Mouse (Mus musculus): ENCODE measurements around the gene Aen.

Gene Aen

DNA sequence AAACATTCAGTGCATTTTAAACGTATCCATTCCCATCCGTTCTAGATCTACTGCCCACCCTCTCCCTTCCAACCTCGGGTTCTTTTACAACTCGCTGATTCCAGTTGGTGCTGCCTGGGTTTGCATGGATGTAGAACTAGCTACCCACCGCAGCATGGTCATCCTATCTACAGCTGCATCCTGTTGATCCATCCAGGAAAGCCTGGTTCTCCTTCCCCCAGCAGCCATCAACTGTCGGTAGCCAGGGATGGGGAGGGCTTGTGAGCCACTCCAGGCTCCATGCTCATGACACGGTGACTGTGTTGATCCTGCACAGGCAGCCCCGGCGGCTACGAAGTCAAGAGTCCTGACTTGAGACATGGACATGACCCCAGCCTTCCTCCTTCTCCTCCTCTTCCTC is 1.7 kb upstream of the Aen start:
- no peak for DNase-seq (ENCODE audit: low spot score)

DNA sequence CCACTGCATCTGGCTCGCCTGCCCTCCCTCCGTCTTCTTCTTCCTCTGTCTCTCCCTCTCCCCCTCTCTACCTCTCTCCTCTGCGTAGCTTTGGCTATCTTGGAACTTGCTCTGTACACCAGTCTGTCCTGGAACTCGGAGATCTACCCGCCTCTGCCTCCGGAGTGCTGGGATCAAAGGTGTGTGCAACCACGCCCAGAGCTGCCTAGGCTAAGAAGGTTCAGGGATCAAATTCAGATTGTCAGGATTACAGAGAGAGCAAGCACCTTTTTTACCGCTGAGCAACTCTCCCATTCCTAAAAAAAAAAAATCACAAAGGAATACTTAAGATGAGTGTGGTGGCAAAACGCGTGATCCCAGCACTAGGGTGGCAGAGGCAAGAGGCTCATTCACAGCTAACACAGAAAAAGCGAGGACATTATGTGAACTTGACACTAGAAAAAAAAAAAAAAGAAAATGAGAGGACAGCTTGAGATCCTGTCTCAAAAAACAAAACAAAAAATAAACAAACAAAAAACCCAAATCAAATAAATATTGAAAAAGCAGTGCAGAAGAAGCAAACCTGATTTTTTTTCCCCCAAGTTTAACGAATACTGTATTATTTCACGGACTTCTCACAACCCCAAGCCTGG is 517 bp upstream of the Aen start:
- peak; percentile 75 for DNase-seq (ENCODE audit: low spot score)

DNA sequence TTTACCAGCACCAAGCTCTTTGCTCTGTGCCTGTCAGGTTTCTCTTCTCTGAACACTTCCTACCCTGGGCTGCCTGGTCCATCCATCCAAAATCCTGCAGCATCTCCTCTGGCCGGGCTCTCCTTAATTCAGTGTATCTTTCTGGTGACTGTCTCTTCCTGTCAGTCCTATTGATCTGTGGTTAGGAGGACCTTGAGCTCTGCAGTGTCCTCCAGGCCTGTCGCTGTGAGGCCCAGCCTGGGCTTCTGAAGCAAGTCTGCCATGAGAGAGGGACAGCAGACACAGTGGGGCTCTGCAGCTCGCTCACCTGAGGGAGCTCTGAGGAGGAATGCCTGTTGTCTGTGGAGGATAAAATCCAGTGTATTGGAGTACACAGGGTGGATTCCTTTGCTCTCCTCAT is 1.9 kb downstream of the Aen start:
- no peak for DNase-seq (ENCODE audit: low spot score)

GRCm38 (mm10) chr7:78903174-78903870 is 7.7 kb downstream of the Aen start:
- DNase-seq (ENCODE audit: low spot score), result no peak

- DNase-seq (ENCODE audit: low spot score), result no peak
These were observed 8.5 kb downstream of the Aen start for GRCm38 (mm10) chr7:78904175-78904574.

DNA sequence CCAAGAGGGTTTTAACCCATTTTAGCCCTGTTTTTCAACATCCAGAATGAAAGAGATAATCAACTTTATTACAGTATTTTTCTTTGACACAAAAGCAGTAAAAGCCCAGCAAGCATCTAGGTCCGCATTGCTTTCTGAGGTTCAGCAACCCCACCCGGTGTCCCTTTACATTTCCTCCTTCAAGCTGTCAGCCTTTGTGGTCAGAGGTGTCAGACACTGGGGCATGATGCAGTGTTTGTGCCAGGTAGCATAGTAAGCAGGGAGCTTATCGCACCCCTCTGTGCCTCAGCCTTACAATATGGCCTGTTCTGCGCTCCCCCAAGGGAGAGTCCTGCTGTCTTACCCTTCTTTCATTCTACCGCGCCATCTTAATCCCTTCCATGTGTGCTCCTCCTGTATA is 13.4 kb downstream of the Aen start:
- DNase-seq (ENCODE audit: low spot score), result no peak

- no peak for DNase-seq (ENCODE audit: low spot score)
These were observed 14.9 kb downstream of the Aen start for GRCm38 (mm10) chr7:78910336-78911098.

DNA sequence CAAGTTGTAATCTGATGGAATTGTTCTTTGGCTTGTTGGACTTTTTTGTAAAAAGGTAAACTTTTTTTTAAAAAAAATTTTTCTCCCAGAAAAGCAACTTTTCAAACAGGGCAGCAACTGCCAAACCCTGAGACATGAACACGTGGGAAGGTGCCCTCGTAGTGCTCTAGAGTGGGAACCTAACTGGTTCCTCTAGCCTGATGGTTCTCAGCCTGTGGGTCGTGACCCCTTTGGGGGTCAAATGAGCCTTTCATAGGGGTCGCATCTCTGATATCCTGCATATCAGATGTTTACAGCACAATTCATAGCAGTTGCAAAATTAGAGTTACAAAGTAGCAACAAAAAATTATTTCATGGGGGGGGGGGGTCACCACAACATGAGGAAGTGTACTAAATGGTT is 15.6 kb downstream of the Aen start:
- no peak for DNase-seq (ENCODE audit: low spot score)

DNA sequence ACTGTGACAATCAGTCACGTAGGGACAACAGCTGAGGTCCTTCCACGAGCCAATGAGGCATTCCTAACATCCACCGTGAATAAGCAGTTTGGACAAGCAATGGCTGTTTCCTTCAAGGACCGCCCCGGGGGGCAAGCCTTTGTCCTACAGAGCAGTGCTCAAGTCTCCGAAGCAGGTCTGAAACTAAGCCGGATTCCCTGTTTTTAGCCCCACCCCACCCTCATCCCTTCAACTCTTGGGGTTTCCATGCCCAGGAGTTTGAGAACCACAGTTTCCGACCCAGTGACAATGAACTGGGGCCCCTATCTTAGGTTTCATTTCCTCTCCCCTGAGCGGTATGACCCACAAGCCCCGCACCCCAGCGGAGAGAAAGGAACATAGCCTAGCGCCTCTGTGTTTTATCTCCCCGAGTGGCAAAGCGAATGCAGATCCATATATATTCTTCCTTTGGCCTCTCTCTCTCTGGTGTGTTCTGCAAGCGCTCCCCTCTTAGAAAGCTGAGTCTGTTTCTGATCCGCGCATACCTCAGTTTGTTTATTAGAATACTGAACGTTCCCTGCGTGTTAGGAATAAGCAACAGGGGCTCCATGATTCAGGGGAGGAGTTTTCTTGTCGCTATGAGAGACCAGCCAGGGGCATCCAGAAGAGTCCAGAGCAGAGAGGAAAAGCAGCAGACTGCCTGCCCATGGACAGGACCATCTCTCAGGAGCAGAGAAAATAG is 16.8 kb downstream of the Aen start:
- no peak for DNase-seq (ENCODE audit: low spot score)

GRCm38 (mm10) chr7:78912974-78913474 is 17.4 kb downstream of the Aen start, which contains the start of gene Isg20:
Gene Isg20 (plus strand): TSS chr7:78913424.
- no peak for DNase-seq (ENCODE audit: low spot score)

- peak; percentile 86 for DNase-seq (ENCODE audit: low spot score)
These were observed 18.2 kb downstream of the Aen start for GRCm38 (mm10) chr7:78913649-78914544.

DNA sequence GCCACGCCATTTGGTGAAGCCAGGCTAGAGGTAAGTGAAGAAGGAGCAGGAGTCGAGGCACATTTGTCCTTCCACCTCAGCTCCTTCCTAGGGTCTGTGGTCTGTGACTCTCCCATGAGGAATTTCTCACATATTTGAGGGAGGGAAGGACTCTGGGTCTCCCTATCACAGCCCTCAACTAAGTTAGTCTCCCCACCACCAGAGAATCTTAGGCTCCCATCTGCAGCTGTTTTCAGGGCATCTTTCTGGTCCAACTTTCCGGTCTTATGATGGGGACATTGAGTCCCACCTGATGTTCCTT is 18.8 kb downstream of the Aen start:
- DNase-seq (ENCODE audit: low spot score), result no peak

DNA sequence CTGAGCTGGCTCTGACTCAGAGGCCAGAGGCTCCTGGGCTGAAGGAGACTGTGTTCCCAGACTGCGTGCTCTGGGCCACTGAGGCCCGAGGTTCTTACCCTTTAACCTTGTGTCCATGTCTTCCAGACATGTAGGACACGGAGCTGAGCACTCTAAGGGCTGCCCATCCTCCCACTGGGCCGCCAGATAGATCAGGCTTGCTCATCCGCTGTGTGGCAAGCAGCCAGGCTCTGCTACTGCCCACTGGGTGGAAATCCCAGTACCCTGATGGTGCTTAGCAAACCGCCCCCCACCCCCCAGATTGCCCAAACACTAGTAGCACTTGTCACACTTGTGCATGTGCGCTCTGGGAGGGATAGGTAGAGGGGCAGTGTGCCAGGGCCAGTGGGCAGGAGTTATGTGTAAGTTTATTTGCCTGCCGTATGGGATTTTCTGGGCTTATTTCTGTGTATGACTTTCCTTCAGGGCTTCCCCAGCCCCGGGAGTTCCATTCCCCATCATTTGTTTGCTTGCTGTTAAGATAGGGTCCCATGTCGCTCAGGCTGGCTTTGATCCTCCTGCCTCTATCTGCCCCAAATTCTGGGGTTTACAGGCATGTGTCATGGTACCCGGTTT is 19.3 kb downstream of the Aen start:
- DNase-seq (ENCODE audit: low spot score), result no peak

GRCm38 (mm10) chr7:78918686-78919085 is 23.0 kb downstream of the Aen start:
- DNase-seq (ENCODE audit: low spot score), result no peak

DNA sequence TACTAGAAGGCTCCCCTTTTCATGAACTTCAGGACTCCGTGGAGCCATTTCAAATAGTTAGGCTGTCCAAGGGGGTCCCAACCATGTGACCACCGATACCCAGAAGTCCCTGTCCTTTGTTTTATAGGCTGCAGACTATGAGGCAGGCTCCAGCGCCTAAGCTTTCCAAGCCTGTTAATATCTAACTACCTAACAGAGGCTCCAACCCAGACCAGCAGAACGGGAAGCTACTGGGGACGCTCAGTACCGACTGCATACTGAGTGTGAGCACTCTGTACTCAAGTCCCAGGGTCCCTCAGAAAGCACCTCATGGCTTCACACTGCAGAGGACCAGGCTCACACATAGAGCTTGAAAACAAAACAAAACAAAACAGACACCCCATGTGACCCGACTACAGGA is 26.9 kb downstream of the Aen start:
- peak; percentile 24 for DNase-seq (ENCODE audit: low spot score)

DNA sequence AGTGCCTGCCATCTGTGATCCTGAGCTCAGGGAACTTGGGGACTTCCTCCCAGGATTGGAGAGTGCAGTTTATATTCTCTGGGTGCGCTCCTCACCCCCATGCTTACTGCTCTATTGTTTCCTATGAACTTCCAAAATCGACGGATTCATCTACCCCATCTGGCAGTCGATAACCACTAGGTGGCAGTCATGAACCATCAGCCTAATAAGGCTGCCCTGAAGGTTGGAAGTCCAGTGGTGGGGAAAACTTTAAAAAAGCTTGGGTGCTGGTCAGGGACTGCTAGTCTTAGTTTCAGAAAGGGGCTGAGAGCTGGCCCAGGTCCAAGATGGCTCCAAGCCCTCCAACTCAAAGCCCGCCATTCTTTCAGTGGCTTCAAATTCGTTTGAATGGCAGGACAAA is 28.6 kb downstream of the Aen start:
- DNase-seq (ENCODE audit: low spot score), result no peak

DNA sequence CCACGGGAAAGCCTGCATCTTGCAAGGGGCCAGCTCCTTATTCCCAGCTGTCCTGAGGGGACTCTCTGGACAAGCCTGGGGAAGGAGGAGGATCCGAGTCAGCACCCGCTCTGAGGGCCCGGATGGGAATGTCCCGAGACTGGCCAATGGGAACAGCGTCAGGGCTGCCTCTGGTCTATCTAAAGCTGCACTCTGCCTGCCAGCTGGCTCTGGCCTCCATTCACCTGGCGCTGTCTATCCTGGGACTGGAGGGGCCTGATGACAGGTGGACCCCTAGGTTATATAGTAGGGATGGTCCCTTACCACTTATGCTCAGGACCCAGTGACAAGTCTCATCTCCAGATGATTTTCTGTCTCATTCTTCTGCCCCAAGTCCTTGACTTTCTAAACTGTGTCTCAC is 29.1 kb downstream of the Aen start:
- DNase-seq (ENCODE audit: low spot score), result no peak

DNA sequence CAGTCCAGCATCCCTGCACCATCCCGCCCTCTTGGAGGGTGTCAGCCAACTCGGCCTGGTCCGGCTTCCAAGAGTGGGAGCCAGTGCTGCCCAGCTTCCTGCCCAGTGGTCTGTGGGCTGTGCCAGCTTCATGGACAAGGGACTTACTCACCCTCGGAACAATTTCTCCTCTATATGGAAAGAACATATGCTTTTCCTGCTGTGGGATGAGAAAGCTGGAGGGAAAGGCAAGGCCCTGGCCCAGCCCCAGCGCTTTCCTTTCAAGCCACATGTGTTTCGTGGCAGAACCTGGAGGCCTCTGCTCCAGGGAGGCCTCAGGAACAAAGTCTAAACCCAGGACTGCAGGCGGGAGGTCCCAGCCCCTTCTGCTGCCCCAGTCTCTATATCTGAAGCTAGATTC is 30.0 kb downstream of the Aen start:
- DNase-seq (ENCODE audit: low spot score), result no peak

DNA sequence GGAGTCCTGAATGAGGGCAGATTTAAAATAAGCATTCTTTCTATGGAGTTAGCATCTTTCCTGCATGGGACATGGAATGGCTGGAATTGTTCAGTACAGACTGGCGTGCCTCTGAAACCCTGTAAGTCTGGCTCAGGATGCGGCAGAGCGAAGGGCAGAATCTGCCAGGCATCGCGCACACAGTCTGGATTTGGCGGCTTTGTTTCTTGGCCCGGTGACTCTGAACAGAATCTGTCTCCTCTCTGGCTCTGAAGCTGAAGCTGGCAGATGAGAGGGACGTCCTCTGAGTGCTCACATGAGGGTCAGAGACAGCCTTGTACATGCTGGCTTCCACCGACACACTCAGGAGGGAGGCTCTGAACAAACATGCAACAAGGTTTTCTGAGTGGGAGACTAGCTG is 30.5 kb downstream of the Aen start:
- no peak for DNase-seq (ENCODE audit: low spot score)

DNA sequence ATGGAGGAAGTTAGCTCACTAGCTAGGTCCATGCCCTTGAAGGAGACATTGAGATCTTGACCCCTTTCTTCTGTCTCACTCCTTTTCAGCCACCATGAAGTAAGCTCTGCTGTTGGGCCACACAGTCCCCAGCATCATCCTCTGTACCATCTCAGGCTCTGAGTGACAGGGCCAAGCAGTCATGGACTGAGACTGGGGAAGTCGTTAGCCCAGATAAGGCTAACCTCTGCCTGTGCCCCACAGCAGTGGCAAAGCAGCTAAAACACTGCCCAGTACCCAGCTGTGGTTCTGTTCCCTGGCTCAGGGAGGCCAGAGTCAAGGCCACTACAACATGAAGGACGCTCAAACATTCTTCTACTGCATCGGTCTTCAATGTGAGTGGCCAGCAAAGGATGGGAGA is 31.6 kb downstream of the Aen start:
- no peak for DNase-seq (ENCODE audit: low spot score)

DNA sequence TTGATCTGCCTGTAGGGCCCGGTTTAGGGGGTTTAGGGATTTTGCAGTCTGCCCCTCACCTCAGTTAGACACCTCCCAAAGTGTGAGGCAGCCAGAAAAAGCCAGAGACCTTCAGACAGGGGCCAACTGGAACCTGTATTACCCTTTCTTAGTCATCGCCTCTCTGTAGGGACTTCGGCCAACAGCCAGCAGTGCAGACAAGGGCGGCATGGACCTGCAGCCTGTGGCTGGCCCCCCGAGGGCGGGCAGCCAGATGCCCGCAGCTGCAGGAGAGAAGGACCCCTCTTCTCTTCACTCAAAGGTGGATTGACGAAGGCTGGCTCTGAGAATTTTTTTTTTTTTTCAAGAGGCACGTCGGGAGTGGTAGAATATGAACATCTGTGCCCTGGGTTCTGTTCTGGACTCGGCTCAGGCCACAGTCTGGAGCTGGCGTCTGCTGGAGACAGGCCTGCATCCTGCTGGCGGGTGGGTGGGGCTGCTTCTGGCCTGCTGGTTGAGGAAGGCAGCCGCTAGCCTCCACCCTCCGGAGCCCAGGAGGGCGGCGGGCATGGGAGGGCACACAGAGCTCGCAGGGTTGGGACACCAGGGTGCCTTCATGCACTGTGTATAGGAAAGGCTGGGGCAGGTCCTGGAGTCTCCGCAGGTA is 43.4 kb downstream of the Aen start:
- no peak for DNase-seq (ENCODE audit: low spot score)

Measured in yolk sac, embryonic 10.5 days (tissue).